Mouse (Mus musculus) intestine, postnatal 0 days (tissue): ENCODE results near the gene Acot4. TPM values are rescaled to one million over a fixed set of nuclear protein-coding genes. Genes with fewer than 3 reads are reported as not detected.
"Not testable (repeated sequence)": the region's sequence is repeated elsewhere in the genome, so short reads cannot be mapped to it uniquely, and the experiment has no call there.

ENCODE experiments used
- ATAC-seq: fragments of 200-750 bp; cut with Nextera tagmentation; 2 replicates; pipeline ENCODE4 v1.8.0; 2017; ENCODE audit warnings: mild to moderate bottlenecking, moderate TSS enrichment, moderate library complexity
- H3K27ac ChIP-seq: fragments of 300-500 bp; sonication (generic); 2 replicates; pipeline ENCODE4 v1.5.1; 2014; ENCODE audit warnings: mild to moderate bottlenecking, low read depth, low read length, moderate library complexity
- H3K27me3 ChIP-seq: fragments of 300-500 bp; sonication (generic); replicated peaks from 2 replicates; pipeline ENCODE4 v1.6.1; 2014; ENCODE audit warnings: low read length, mixed read lengths; ENCODE audit not compliant: control insufficient read depth, insufficient read depth
- H3K36me3 ChIP-seq: fragments of 300-500 bp; sonication (generic); 2 replicates; pipeline ENCODE4 v1.6.1; 2014; ENCODE audit warnings: mild to moderate bottlenecking, moderate library complexity; ENCODE audit not compliant: control insufficient read depth, insufficient read depth
- H3K4me1 ChIP-seq: fragments of 300-500 bp; sonication (generic); replicated peaks from 2 replicates; pipeline ENCODE4 v1.6.1; 2014; ENCODE audit warnings: antibody characterized with exemption, low read length, mixed read lengths; ENCODE audit not compliant: control insufficient read depth, insufficient read depth
- H3K4me2 ChIP-seq: fragments of 300-500 bp; sonication (generic); replicated peaks from 2 replicates; pipeline ENCODE4 v1.6.1; 2014; ENCODE audit warnings: low read depth, mild to moderate bottlenecking, moderate library complexity
- H3K4me3 ChIP-seq: fragments of 300-500 bp; sonication (generic); 2 replicates; pipeline ENCODE4 v1.5.1; 2014; ENCODE audit warnings: low read depth, low read length
- H3K9ac ChIP-seq: fragments of 300-500 bp; sonication (generic); 2 replicates; pipeline ENCODE4 v1.6.1; 2014; ENCODE audit warnings: mild to moderate bottlenecking, low read depth, low read length
- H3K9me3 ChIP-seq: fragments of 300-500 bp; sonication (generic); 2 replicates; pipeline ENCODE4 v1.6.1; 2016; ENCODE audit warnings: mixed run types; ENCODE audit not compliant: control insufficient read depth
- CTCF ChIP-seq: sonication (generic); IDR thresholded peaks from 2 replicates; pipeline ENCODE4 v1.5.1; 2016; ENCODE audit warnings: low read depth, mild to moderate bottlenecking, control low read depth, antibody characterized with exemption, moderate library complexity
- WGBS: fragments of 180-500 bp; shearing (Covaris S2); extraction: QIAGEN DNeasy Blood & Tissue Kit; methylation state at CpG from one replicate; pipeline ENCODE4 v1.1.7; 2014; 5-methylcytosine and 5-hydroxymethylcytosine counted together
- polyA plus RNA-seq: library from polyadenylated mRNA; unstranded; fragments of >200 nt; fragmentation: Nextera tagmentation; extraction: Ambion mirVana; gene quantifications from 2 replicates; pipeline ENCODE4 v1.2.1, GENCODE M21; 2015

The Acot4 gene
- polyA plus RNA-seq, 1 experiment from 2014 or later = 45.2 TPM

DNA sequence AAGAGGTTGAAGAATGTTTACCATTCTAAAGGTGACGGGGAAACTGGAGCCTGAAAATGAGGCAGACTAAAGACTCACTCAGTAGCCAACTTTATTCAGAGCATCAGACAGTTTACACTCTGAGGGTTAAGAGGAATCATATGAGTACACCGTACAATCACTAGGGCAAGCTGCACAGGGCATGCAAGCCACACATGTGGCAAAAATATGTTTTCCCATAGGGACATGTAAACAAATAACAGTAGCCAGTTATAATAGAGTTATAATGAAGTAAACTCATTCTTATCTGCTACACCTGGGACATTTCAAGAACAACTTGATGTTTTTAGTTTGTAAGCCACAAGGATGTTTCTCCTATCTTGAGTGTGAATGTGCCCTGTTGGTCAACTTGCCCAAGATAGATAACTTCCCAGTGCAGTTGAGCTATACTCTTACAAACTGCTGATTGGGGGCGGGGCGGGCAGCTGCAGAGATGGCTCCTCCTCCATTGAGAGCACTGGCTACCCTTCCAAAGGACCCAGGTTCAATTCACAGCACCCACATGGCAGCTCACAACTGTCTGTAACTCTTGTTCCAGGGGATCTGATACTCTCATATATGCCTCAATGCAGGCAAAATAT is 39.3 kb downstream of the Acot4 start:
- H3K4me2 ChIP-seq = no peak overlapping the region
- TF ChIP-seq CTCF = no peak
- no peak overlapping the region for H3K27ac ChIP-seq
- ATAC-seq = no peak
- H3K9me3 ChIP-seq = no peaks in the 10 kb centered on the region
- H3K27me3 ChIP-seq = no peaks in the 10 kb centered on the region
- WGBS = 85% methylated on average over 4 of the region's 4 CpGs
- H3K4me1 ChIP-seq = no peaks in the 10 kb centered on the region
- H3K9ac ChIP-seq = no peak overlapping the region
- no peaks in the 10 kb centered on the region for H3K36me3 ChIP-seq
- no peak overlapping the region for H3K4me3 ChIP-seq

DNA sequence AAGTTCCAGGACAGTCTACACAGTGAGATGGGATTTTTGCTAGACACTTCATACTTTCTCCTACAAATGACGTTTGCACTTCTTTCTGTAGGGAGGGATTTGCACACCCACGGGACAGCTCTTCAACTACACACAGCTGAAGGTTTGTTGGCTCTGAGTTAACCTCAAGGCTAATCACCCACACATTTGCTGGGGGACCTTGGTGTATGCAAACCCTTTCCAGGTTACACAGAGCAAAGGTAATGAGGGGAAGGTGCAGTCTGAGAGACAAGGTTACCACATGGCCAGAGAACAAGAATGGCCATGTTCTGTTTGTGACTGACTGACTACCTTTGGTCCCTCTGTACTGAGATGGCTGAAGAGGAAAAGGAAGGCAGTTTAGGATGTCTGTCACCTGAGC is 45.7 kb downstream of the Acot4 start:
- ATAC-seq = peak; percentile 15; the same call in 1 of the 2 replicates
- H3K4me2 ChIP-seq = no peak overlapping the region
- H3K27ac ChIP-seq = peak overlapping the region; percentile 87
- no peak for TF ChIP-seq CTCF
- H3K4me3 ChIP-seq = no peak overlapping the region
- H3K36me3 ChIP-seq = no peaks in the 10 kb centered on the region
- H3K9ac ChIP-seq = no peak overlapping the region
- H3K9me3 ChIP-seq = no peaks in the 10 kb centered on the region
- H3K27me3 ChIP-seq = no peaks in the 10 kb centered on the region
- WGBS = 60% methylated on average over 2 of the region's 2 CpGs
- no peaks in the 10 kb centered on the region for H3K4me1 ChIP-seq

DNA sequence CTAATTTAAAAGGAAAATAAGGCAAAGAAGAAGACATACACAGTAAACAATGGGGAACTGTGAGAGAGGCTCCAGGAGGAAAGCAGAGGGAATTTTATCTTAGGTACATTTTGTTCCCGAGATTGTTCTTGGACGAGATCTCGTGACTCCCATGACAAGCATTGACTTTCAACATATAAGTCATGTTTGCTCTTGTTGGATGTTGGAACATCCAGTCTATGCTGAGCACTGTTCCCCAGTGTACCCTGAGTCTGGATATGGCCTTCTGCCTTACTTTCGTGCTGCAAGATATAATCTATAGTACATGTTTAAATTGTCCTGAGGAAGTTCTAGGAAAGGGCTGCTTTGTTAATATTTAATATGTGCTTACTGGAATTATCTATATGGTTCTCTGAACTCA is 46.4 kb downstream of the Acot4 start:
- no peaks in the 10 kb centered on the region for H3K9me3 ChIP-seq

DNA sequence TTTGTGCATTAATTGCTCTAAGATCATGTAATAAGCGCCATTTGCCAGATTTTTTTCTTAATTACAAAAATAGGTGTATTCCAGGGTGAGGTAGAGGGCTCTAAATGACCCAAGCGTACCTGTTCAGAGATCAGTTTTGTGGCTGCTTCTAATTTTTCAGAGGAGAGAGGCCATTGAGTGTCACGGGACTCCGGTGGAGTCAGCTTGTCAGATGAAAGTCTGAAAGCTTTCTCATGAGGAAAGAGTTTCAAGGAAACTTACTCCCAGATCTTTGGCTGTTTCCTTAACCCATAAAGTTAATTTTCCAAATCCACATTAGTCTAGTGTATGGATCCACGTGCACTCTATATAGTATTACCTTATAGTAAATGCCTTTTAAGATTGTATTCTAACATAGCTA is 56.5 kb downstream of the Acot4 start:
- not testable (repeated sequence) for H3K27me3 ChIP-seq, H3K4me2 ChIP-seq, H3K27ac ChIP-seq, H3K4me1 ChIP-seq, H3K9ac ChIP-seq, H3K4me3 ChIP-seq, H3K9me3 ChIP-seq, ATAC-seq, H3K36me3 ChIP-seq
- 75% methylated on average over 5 of the region's 5 CpGs for WGBS

More for the DNA sequence above, 46.4 kb downstream of the Acot4 start:
- no peak for TF ChIP-seq CTCF
- WGBS = 32% methylated on average over 4 of the region's 4 CpGs
- Histone ChIP-seq H3K4me2 (no peak overlapping the region), H3K27ac (peak overlapping the region; percentile 87), H3K4me3 (no peak overlapping the region), H3K4me1 (no peaks in the 10 kb centered on the region), H3K27me3 (no peaks in the 10 kb centered on the region), H3K9ac (no peak overlapping the region), H3K36me3 (no peaks in the 10 kb centered on the region)
- peak; percentile 96 for ATAC-seq

Other genes with a start within 250 kb of the Acot4 start
- 28.9 and 34.4 TPM in 2 replicates for gene Numb, start 116.4 kb upstream of the Acot4 start, polyA plus RNA-seq
- 11.4 and 12.4 TPM in 2 replicates for gene Riox1, start 87.8 kb upstream of the Acot4 start, polyA plus RNA-seq
- 0.04 TPM in 1 of 2 replicates, not detected in the other for gene Heatr4, start 53.5 kb upstream of the Acot4 start, polyA plus RNA-seq
- 63.7 and 69.3 TPM in 2 replicates for gene Acot2, start 50.5 kb upstream of the Acot4 start, polyA plus RNA-seq
- gene Acot1, start 28.9 kb upstream of the Acot4 start, polyA plus RNA-seq = 251 and 267 TPM in 2 replicates
- gene Gm49366, start 556 bp downstream of the Acot4 start, polyA plus RNA-seq = not detected in 2 replicates
- 22.5 and 28.2 TPM in 2 replicates for gene Acot3, start 13.8 kb downstream of the Acot4 start, polyA plus RNA-seq
- 6.6 and 7.8 TPM in 2 replicates for gene Acot5, start 30.9 kb downstream of the Acot4 start, polyA plus RNA-seq
- gene Acot6, start 62.3 kb downstream of the Acot4 start, polyA plus RNA-seq = 8.4 and 9.7 TPM in 2 replicates
- 1.0 and 1.3 TPM in 2 replicates for gene Dnal1, start 76.0 kb downstream of the Acot4 start, polyA plus RNA-seq
- 0.30 and 0.43 TPM in 2 replicates for gene Pnma1, start 110.1 kb downstream of the Acot4 start, polyA plus RNA-seq
- gene Elmsan1, start 180.5 kb downstream of the Acot4 start, polyA plus RNA-seq = 4.4 and 4.9 TPM in 2 replicates
- 35.3 and 41.2 TPM in 2 replicates for gene Ptgr2, start 246.9 kb downstream of the Acot4 start, polyA plus RNA-seq